Mouse (Mus musculus): ENCODE results near the gene P2rx7. TPM values are rescaled to one million over a fixed set of nuclear protein-coding genes. Genes with fewer than 3 reads are reported as not detected.
"Not testable (repeated sequence)": the region's sequence is repeated elsewhere in the genome, so short reads cannot be mapped to it uniquely, and the experiment has no call there.

The P2rx7 gene
- total RNA-seq, 2 experiments from 2014 or later, result 8.4 to 9.8 TPM

DNA sequence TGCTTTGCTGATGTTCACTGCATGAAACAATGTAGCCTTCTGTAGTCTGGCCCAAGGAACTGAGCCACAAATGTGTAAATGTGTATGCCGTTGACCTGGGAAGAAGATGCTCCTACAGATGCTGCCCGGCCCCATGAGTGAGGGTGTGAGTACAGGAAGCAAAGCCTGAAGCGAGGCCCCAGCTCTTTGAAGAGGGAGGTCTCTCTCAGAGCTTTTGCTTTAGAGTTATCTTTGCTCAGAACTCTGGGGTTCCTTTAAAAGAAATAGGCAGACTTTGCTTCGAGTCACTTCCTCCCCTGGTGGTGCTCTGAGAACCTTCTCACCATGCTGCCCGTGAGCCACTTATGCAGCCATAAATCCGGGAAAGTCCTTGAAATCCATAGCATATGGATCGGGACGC, 6.4 kb downstream of the P2rx7 start:
- 0 out of 2 replicates have a peak overlapping the region, but pooled peaks have one; percentile 14 for H3K27ac ChIP-seq
- no peak for TF ChIP-seq CTCF (conservative IDR thresholded peaks at IDR 0.05)
- DNase-seq (ENCODE audit: low spot score in 2 of 2), result no peak
- H3K4me3 ChIP-seq, result no peak overlapping the region

DNA sequence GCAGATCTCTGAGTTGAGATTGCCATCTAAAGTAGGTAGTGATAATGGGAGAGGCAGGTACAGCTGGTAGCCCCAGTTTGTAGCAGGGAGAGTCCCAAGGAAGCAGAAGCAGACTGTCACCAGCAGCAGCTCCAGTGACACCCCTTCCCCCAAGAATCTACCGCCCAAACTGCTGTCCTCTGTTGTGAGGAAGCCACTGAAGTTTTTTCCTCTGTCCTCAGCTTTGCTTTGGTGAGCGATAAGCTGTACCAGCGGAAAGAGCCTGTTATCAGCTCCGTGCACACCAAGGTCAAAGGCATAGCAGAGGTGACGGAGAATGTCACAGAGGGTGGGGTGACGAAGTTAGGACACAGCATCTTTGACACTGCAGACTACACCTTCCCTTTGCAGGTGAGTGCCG, 8.8 kb downstream of the P2rx7 start:
- TF ChIP-seq CTCF (conservative IDR thresholded peaks at IDR 0.05), result no peak
- Histone ChIP-seq H3K27ac (peak overlapping the region; percentile 76; the same call in 1 of the 2 replicates), H3K4me3 (no peak overlapping the region)
- DNase-seq (ENCODE audit: low spot score in 2 of 2), result no peak

DNA sequence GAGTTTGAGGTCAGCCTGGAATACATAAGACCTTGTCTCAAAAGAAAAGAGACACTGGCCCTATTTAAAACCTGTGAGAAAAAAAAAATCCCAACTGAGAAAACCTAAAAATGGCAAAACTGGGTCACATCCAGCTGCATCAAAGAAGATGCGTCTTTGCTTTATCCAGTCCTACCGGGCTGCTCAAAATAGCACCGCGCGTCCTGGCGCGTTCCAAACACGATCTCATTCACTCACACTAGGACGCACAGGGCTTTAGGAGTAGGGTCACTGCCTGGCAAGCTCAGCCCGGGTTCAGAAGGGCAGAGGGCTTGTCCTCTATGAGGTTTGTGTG, 9.4 kb downstream of the P2rx7 start:
- no peak for DNase-seq (ENCODE audit: low spot score in 2 of 2)
- TF ChIP-seq CTCF (conservative IDR thresholded peaks at IDR 0.05), result no peak

DNA sequence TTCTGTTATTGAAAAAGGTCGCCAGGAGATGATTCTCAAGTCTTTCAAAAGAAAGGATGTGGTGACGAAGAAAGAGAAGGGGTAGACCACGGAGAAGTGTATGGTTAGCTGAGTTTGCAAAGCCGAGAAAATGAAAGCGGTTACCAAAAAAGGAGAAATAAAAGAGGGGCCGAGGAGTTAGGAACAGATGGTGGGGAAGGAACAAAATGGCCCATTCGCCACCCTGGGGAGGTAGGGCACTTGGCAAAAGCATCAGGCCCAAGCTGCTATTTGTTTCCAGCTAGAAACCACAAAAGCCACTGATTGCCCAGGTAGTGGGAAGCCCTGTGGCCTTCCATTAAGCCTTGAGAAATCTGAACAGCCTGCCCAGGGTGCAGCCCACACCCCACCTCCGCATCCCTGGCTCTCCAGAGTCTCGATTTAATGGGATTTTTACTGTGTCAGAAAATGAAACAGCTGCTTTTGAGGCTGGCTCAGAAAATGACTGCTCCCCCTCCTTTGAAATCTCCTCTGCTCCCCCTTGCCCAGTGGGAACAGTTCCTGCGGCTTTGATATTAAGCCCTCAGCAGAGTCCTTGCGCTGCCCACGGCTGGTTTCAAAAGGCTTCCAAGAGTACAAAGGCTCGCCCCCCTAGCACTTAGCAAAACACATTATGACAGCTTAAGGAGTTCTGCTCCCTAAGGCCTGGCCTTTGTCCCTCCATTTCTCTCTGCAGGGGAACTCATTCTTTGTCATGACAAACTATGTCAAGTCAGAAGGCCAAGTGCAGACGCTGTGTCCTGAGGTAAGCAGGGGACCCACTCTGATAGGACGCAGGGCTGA, 9.9 kb downstream of the P2rx7 start:
- peak in 1 of 2 experiments; percentile 60 for DNase-seq (ENCODE audit: low spot score in 2 of 2)

More for the DNA sequence above, 9.4 kb downstream of the P2rx7 start:
- Histone ChIP-seq H3K27ac (peak overlapping the region; percentile 76), H3K4me3 (no peak overlapping the region)

DNA sequence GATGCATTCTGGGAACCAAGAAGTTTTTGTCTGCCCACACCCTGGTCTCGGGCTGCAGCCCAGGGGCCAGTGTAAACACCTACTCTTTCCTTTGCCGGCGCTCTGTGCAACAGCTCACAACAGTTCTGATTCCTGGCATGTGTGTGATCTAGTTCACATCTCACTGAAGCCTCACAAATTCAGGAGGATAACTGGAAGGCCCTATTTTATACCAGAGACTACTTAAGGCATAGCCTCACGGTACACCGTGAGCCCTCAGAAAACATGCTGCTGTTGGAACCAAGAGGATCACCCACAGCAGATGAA, 10.5 kb downstream of the P2rx7 start:
- Histone ChIP-seq H3K4me3 (no peak overlapping the region), H3K27ac (peak overlapping the region; percentile 76)
- TF ChIP-seq CTCF (conservative IDR thresholded peaks at IDR 0.05), result no peak
- DNase-seq (ENCODE audit: low spot score in 2 of 2), result no peak

More for the DNA sequence above, 9.9 kb downstream of the P2rx7 start:
- Histone ChIP-seq H3K4me3 (no peak overlapping the region), H3K27ac (peak overlapping the region; percentile 76)
- no peak for TF ChIP-seq CTCF (conservative IDR thresholded peaks at IDR 0.05)

DNA sequence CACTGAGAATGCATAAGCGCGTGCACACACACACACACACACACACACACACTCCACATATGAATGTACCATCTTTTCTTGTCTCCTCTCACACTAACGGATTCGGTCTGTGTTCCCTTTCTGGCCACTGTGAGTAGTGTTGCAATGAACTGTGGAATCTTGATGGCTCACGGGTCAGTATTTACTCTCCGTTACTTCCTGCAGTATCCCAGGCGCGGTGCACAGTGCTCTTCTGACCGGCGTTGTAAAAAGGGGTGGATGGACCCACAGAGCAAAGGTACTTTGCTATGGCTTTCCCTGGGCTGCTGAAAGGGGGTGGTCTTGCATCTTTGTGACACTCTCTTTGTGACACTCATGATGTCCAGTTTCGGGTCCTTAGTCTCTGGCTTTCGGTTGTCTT, 13.1 kb downstream of the P2rx7 start:
- TF ChIP-seq CTCF (conservative IDR thresholded peaks at IDR 0.05), result no peak
- no peak overlapping the region for H3K4me3 ChIP-seq
- H3K27ac ChIP-seq, result no peak overlapping the region
- no peak for DNase-seq (ENCODE audit: low spot score in 2 of 2)

DNA sequence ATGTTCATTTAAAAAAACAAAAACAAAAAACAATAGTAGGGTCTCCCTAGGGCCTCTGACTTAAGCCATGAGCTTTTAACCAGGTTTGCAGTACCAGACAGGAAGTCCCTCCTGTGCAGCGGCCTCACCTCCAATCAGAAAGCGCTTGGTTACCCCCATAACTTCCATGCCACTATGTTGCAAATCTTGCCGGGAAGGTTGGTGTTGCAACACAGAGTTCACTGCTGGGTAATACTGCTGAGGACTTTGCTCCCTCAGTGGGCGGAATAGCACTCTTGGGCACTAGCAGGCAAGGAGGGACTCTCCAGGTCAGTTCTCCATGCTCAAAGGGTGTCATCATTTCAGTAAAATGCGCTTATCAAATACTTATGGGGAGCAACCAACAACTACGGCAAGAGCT, 18.8 kb downstream of the P2rx7 start:
- DNase-seq (ENCODE audit: low spot score in 2 of 2), result no peak
- H3K4me3 ChIP-seq, result no peak overlapping the region
- no peak for TF ChIP-seq CTCF (conservative IDR thresholded peaks at IDR 0.05)
- H3K27ac ChIP-seq, result no peak overlapping the region

DNA sequence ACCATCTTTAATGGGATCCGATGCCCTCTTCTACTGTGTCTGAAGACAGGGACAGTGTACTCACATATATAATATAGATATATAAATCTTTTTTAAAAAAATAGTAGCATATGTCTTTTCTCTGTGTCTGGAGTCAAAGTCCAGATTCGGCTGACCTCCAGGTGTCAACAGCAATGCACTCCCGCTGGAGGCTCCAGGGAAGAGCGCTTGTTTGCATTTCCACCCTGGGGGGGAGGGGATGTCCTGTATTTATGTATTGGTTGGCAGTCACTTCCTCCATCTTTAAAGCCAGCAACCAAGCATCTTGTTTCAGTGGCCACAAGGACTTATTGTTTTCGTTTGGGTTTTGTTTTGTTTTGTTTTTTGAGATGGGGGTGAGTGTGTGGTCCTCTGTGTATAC, 21.3 kb downstream of the P2rx7 start:
- no peak overlapping the region for H3K4me3 ChIP-seq
- H3K27ac ChIP-seq, result no peak overlapping the region
- no peak for TF ChIP-seq CTCF (conservative IDR thresholded peaks at IDR 0.05)

DNA sequence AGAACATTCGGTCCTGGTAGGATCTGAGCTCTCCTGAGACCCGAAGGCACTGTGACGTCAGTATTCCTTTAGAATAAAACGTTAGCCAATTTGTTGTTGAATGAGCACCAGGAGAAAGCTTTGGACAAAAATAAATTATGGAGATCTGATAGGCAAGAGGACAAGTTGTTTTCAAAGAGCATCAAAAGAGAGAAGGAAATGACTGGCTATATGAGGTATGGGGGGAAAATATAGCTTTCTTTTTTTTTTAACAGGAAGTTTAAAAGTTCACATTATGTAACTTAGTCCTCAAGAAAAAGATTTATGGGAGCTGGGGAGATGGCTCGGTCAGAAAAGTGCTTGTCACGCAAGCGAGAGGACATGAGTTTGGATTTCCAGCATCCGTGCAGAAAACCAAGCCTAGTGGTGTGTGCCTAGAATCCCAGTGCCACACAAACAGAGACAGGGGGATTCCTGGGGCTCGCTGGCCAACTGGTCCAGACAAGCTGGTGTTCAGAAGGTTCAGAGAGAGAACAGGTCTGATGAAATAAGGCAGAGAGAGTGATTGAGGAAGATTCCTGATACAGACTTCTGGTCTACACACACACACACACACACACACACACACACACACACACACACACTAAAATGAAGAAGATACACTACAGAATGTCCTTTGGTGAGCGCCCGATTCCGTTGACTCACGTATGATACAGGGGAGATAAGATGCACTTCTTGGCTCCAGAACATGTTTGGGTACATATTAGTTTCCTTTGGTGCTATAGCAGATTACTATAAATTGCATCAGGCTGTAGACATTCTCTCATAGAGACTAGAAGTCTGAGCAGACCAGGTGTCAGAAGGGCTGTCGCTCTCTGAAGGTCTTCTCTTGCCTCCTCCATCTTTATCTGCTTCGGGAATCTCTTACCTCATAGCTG, 25.5 kb downstream of the P2rx7 start:
- H3K27ac ChIP-seq, result no peak overlapping the region
- DNase-seq (ENCODE audit: low spot score in 2 of 2), result no peak
- H3K4me3 ChIP-seq, result no peak overlapping the region
- no peak for TF ChIP-seq CTCF (conservative IDR thresholded peaks at IDR 0.05)

More for the DNA sequence above, 21.3 kb downstream of the P2rx7 start:
- no peak for DNase-seq (ENCODE audit: low spot score in 2 of 2)

DNA sequence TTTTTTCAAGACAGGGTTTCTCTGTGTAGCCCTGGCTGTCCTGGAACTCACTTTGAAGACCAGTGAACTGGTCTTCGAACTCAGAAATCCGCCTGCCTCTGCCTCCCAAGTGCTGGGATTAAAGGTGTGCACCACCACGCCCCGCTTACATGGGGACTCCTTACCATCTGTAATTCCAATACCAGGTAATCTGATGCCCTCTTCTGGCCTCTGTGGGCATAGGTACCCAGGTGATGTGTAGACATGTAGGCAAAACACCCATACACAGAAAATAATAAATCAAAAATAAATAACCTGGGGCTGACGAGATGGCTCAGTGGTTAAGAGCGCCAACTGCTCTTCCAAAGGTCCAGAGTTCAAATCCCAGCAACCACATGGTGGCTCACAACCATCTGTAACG, 27.9 kb downstream of the P2rx7 start:
- DNase-seq (ENCODE audit: low spot score in 2 of 2); H3K4me3 ChIP-seq; H3K27ac ChIP-seq: not testable (repeated sequence)
- TF ChIP-seq CTCF (conservative IDR thresholded peaks at IDR 0.05), result peak; percentile 62

DNA sequence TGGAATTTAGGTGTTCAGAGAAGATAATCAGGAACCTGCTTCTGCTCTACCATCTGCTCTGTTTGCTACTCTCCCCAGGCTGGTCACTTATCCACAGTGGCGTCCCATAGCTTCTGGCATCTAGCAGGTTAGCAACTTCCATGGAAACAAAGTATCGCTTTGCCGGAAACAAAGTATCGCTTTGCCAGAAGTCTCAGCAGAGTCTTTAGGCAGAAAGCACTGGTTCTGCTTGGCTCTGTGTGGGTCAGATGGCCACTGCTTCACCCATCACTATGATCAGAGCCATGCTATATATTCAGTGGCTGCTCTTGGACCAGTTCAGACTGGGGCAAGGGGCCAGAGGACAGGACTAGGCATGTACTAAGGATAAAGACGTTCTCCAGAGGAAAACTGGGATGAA, 28.6 kb downstream of the P2rx7 start:
- Histone ChIP-seq H3K27ac (no peak overlapping the region), H3K4me3 (no peak overlapping the region)
- no peak for DNase-seq (ENCODE audit: low spot score in 2 of 2)
- no peak for TF ChIP-seq CTCF (conservative IDR thresholded peaks at IDR 0.05)

DNA sequence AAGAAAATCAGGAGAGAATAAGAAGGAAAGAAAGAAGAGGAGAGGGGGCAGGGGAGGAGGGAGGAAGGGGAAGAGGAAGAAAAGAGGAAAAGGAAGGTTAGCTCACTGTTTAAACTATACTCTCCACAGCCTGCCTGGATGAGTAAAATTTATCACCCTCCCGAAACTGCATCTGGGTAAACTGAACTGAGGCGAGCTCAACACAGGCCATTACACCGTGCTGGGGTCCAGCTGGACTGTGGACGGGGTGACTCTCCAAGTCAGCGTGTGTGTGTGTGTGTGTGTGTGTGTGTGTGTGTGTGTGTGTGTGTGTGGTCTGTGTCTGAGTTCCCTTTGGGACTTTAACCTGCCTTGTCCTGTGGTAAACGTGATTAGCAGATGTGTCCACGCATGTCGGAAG, 32.3 kb downstream of the P2rx7 start:
- H3K27ac ChIP-seq, result no peak overlapping the region
- H3K4me3 ChIP-seq, result no peak overlapping the region
- no peak for DNase-seq (ENCODE audit: low spot score in 2 of 2)
- TF ChIP-seq CTCF (conservative IDR thresholded peaks at IDR 0.05), result no peak

DNA sequence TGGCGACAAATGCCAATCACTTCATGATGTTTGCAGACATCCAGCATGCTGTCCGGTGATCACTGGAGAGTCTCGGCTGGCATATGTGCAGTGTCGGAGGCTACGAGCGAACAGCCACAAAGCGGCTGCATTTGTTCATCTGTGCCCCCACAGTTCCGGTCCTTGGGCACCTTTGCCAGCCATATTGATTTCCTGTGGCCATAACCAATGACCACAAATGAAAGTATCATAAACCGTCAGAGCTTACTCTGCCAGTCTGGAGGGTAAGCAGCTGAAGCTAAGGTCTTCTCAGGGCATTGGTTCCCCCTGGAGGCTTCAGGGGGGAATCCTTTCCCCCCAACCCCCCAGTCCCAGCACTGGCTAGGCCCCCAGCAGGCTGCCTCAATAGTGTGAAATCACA, 34.3 kb downstream of the P2rx7 start:
- Histone ChIP-seq H3K4me3 (no peak overlapping the region), H3K27ac (no peak overlapping the region)
- TF ChIP-seq CTCF (conservative IDR thresholded peaks at IDR 0.05), result no peak
- DNase-seq (ENCODE audit: low spot score in 2 of 2), result no peak
